Mouse (Mus musculus) mesoderm, embryonic 11.5 days (tissue): ENCODE results near the gene Fam120c.

Source experiments
- DNase-seq: peaks from one replicate; pipeline ENCODE4 v3.0.0-alpha.2; 2012; ENCODE audit warnings: low read depth, low spot score

Fam120c gene

GRCm38 (mm10) chrX:151520458-151521322 lies 176.7 kb downstream of the Fam120c start, which contains the start of gene Phf8:
TSS of gene Phf8 (plus strand) at chrX:151520672.
- peak; percentile 95 for DNase-seq
